Mouse (Mus musculus): ENCODE data around the gene Olfr669.
"Not testable (repeated sequence)": the region's sequence is repeated elsewhere in the genome, so short reads cannot be mapped to it uniquely, and the experiment has no call there.

The Olfr669 gene

GRCm38 (mm10) chr7:104933940-104934339 lies at the start of gene Olfr669:
TSS of gene Olfr669 (plus strand) at chr7:104934240.
- DNase-seq (ENCODE audit: extremely low read depth, insufficient read length, low spot score), result no peak

- DNase-seq (ENCODE audit: extremely low read depth, insufficient read length, low spot score), result no peak
Measured at GRCm38 (mm10) chr7:104895852-104896251, 38.2 kb upstream of the Olfr669 start, which contains the start of gene Olfr666. TSS of gene Olfr666 (minus strand) at chr7:104895952.

GRCm38 (mm10) chr7:104921382-104921781 lies 12.7 kb upstream of the Olfr669 start, which contains the start of gene Olfr667:
TSS of gene Olfr667 (minus strand) at chr7:104921482.
- no peak for DNase-seq (ENCODE audit: extremely low read depth, insufficient read length, low spot score)

- DNase-seq (ENCODE audit: extremely low read depth, insufficient read length, low spot score), result no peak
Measured at GRCm38 (mm10) chr7:104927957-104928356, 6.1 kb upstream of the Olfr669 start, which contains the start of gene Olfr668. TSS of gene Olfr668 (minus strand) at chr7:104928057.

- not testable (repeated sequence) for DNase-seq (ENCODE audit: extremely low read depth, insufficient read length, low spot score)
Measured at GRCm38 (mm10) chr7:104950234-104950633, 16.2 kb downstream of the Olfr669 start.

- no peak for DNase-seq (ENCODE audit: extremely low read depth, insufficient read length, low spot score)
Measured at GRCm38 (mm10) chr7:104962520-104962919, 28.5 kb downstream of the Olfr669 start, which contains the start of gene Olfr670. TSS of gene Olfr670 (minus strand) at chr7:104962620.

- not testable (repeated sequence) for DNase-seq (ENCODE audit: extremely low read depth, insufficient read length, low spot score)
Measured at GRCm38 (mm10) chr7:104972507-104972906, 38.5 kb downstream of the Olfr669 start.

GRCm38 (mm10) chr7:104979026-104979425 lies 45.0 kb downstream of the Olfr669 start, which contains the start of gene Olfr671:
TSS of gene Olfr671 (minus strand) at chr7:104979126.
- DNase-seq (ENCODE audit: extremely low read depth, insufficient read length, low spot score), result no peak

Measured in 3134 (cell line).